Mouse (Mus musculus) CH12F3 (cell line): ENCODE data around the gene Chd5.

Experiments used
- in situ Hi-C: fragments of 300-500 bp; cut with MboI; formaldehyde crosslinking; loops from 2 replicates; pipeline ENCODE4 v1.14.3; 2020; ENCODE audit warnings: low sequenced_read_pairs

Gene Chd5

DNA sequence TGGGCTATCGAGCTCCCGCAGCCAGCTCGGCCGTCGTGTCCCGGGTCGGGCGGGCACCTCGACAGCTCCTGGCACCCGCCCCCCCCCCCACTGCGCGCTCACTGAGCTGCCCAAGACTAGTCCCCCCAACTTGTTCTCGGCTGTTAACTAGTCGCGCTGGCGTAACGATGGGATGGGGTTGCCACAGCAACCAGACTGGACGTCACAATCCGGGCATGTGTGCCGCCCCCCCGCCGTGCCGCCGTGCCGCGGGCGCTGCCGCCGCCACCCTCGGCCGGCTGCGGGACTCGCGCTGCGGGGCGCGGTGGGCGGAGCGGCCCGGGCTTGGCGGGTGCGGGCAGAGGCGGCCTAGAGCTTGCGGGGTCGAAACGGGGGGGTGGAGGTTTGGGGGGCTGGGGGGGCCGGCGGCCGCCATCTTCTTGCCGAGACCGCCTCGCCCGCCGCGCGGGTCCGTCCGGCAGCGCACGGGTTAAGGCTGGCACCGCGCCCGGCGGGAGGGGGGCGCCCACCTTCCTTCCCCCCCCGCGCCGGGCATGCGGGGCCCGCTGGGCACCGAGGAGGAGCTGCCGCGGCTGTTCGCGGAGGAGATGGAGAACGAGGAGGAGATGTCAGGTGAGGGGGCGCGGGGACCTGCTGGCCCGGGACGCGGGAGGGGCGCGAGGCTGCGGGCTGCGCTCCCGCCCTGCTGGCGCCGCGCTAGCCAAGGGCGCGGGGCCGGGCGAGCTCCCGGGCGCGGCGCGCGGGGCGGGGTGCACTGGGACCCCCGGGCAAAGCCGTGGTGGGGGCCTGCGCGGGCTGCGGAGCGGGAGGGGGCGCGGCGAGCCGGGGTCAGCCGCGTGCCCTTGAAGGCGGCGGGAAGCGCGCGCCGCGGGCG, at the start of gene Chd5:
Gene Chd5 (plus strand): TSS at position 233 of the 874 bp plus-strand sequence.
- in situ Hi-C loops = no loop called here

GRCm38 (mm10) chr4:152290385-152290784, 48.1 kb upstream of the Chd5 start:
- in situ Hi-C loops = no loop called here

GRCm38 (mm10) chr4:152290991-152291390, 47.5 kb upstream of the Chd5 start:
- in situ Hi-C loops = no loop called here

GRCm38 (mm10) chr4:152291562-152291961, 46.9 kb upstream of the Chd5 start, which contains the start of gene Hes3:
Gene Hes3 (minus strand): TSS chr4:152291662.
- in situ Hi-C loops = no loop called here

GRCm38 (mm10) chr4:152292102-152292765, 46.2 kb upstream of the Chd5 start:
- in situ Hi-C loops = no loop called here

- in situ Hi-C loops = no loop called here
Measured at GRCm38 (mm10) chr4:152294188-152294929, 44.1 kb upstream of the Chd5 start.

DNA sequence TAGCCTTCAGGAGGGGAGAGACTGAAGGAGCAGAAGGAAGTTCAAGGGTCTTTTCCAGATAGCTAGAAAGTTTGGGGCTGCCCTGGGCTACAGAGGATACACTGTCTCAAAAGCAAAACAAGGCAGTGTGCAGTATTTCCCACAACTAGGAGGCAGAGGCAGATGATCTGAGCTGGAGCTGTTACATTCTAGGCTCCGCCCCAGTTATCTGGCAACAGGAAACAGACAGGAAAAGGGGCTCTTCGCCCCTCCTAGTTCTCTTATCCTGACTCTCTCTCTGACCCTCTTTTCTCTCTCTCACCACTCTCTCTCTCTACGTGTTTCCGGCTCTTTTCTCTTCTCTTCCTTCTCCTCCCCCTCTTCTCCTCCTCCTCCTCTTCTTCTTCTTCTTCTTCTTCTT, 42.5 kb upstream of the Chd5 start:
- in situ Hi-C loops = no loop called here

- in situ Hi-C loops = no loop called here
Measured at GRCm38 (mm10) chr4:152296371-152296770, 42.1 kb upstream of the Chd5 start.

GRCm38 (mm10) chr4:152296874-152297861, 41.3 kb upstream of the Chd5 start, which contains the start of gene Icmt:
Gene Icmt (plus strand): TSS chr4:152297227.
- in situ Hi-C loops = no loop called here

- in situ Hi-C loops = no loop called here
Measured at GRCm38 (mm10) chr4:152298836-152299235, 39.6 kb upstream of the Chd5 start.

DNA sequence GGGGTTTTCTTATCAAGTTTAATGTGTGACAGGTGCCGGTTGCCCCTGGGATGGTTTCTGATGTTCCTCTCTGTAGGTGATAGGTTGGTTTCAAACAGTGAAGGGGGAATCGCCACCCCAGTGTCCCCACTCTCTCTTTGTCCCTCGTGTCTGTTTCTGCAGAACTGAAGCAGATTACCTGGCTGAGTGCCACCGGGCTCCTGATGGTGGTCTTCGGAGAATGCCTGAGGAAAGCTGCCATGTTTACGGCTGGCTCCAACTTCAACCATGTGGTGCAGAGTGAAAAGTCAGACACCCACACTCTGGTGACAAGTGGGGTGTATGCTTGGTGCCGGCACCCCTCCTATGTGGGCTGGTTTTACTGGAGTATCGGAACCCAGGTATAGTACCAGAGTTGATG, 38.1 kb upstream of the Chd5 start:
- in situ Hi-C loops = no loop called here

DNA sequence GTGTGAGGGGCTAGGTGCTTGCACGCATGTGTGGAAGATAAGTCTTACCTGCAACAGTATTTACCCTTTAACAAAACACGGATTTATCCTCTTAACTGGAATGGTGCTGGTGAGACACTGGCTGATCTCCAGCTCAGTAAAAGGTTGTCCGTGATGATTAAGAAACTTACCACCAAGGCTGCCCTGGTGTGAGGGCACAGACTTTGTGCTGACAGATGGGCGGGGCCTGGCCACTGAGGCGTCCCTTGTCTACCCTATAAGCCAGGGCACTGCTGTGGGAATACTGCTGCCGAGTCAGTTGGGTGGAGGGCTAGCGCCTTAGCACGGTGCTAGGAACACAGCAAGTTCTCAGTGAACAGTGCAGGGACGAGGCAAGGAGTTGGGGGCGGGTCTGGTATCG, 36.4 kb upstream of the Chd5 start:
- in situ Hi-C loops = no loop called here

- in situ Hi-C loops = no loop called here
Measured at GRCm38 (mm10) chr4:152303172-152303571, 35.3 kb upstream of the Chd5 start.

- in situ Hi-C loops = no loop called here
Measured at GRCm38 (mm10) chr4:152304685-152305084, 33.8 kb upstream of the Chd5 start.

DNA sequence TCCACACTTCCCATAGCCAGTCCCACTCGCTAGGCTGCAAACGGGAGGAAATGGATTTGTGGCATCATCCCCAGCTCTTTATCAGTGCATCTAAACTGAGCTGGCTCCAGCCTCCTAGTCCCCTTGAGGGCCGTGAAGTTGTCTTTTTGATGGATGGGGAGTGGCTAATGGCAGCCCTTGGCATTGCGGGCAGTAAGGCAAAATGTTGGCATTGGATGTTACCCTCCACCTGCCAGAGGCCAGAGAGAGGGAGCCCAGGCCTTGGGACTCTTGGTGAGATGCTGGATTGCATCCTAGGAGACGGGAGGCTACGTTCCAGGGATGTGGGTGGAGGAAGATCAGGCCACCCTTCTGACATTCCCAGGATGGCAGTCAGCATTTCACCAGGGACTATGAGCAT, 32.5 kb upstream of the Chd5 start:
- in situ Hi-C loops = no loop called here

- in situ Hi-C loops = no loop called here
Measured at GRCm38 (mm10) chr4:152307542-152307941, 30.9 kb upstream of the Chd5 start.

GRCm38 (mm10) chr4:152312186-152312585, 26.3 kb upstream of the Chd5 start:
- in situ Hi-C loops = no loop called here

- in situ Hi-C loops = no loop called here
Measured at GRCm38 (mm10) chr4:152313211-152313632, 25.2 kb upstream of the Chd5 start.

- in situ Hi-C loops = no loop called here
Measured at GRCm38 (mm10) chr4:152313934-152314333, 24.5 kb upstream of the Chd5 start.
